Mouse (Mus musculus): ENCODE data around the gene Zwilch. TPM values are rescaled to one million over a fixed set of nuclear protein-coding genes. Genes with fewer than 3 reads are reported as not detected.
"Not testable (repeated sequence)": the region's sequence is repeated elsewhere in the genome, so short reads cannot be mapped to it uniquely, and the experiment has no call there.

Zwilch gene
- polyA plus RNA-seq, 1 experiment from 2014 or later, result 36.0 TPM

DNA sequence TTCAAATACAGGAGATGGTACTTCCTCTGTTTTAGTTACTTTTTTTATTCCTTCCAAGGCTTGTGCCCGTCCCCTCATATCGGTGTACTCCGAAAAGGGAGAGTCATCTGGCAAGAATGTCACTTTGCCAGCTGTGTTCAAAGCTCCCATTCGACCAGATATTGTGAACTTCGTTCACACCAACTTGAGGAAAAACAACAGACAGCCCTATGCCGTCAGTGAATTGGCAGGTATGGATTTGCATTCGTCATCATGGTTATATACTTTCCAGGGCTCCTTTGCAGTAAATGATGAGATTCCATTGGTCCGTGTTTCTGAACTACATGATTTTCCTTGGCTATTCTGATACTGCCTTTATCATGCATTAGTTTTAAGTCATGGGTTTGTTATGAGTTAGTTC lies 1.9 kb upstream of the Zwilch start:
- ATAC-seq (ENCODE audit: insufficient number of reproducible peaks, low FRiP score, low TSS enrichment, low read depth), result no peak
- WGBS, result 72% methylated on average over 8 of the region's 8 CpGs
- H3K27ac ChIP-seq (replicated peaks; ENCODE audit: low read depth, low read length), result no peak overlapping the region
- peak overlapping the region; percentile 65; the same call in 1 of the 2 replicates for H3K4me2 ChIP-seq (ENCODE audit: low read depth, severe bottlenecking)
- H3K4me1 ChIP-seq (ENCODE audit: control insufficient read depth, insufficient read depth, low read length), result peaks cover 5% of the 10 kb centered on the region; the same call in 1 of the 2 replicates
- H3K36me3 ChIP-seq (ENCODE audit: control insufficient read depth, insufficient read depth, low read length), result peaks cover 24% of the 10 kb centered on the region
- no peak overlapping the region for H3K9ac ChIP-seq (ENCODE audit: low read length)
- no peaks in the 10 kb centered on the region for H3K9me3 ChIP-seq (ENCODE audit: control insufficient read depth, low read length)
- no peaks in the 10 kb centered on the region for H3K27me3 ChIP-seq (ENCODE audit: control insufficient read depth, insufficient read depth, low read length)
- DNase-seq (ENCODE audit: low spot score), result no peak
- peak overlapping the region; percentile 97 for H3K4me3 ChIP-seq (ENCODE audit: low read depth, low read length)

DNA sequence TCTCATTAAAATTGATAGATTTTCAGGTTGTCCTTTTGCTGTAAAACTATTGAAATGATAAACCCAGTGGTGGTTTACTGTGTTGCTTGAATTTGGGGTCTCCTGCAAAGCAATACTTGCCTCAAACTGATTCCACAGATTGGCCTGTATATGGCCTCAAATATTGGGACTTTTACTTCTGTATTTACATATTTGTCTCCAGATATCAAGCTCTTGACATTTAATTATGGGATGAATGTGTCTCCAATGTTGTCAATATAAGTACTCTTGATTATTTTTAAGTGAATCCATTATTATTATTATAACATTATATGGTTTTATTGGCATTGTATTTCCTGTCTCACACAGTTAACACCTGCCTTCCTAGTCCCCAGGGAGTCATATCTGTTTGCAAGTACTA lies 1.4 kb upstream of the Zwilch start:
- peak overlapping the region; percentile 97 for H3K4me3 ChIP-seq (ENCODE audit: low read depth, low read length)
- no peak overlapping the region for H3K27ac ChIP-seq (replicated peaks; ENCODE audit: low read depth, low read length)
- H3K9ac ChIP-seq (ENCODE audit: low read length), result peak overlapping the region; percentile 89
- no peaks in the 10 kb centered on the region for H3K9me3 ChIP-seq (ENCODE audit: control insufficient read depth, low read length)
- DNase-seq (ENCODE audit: low spot score) (no peak), ATAC-seq (ENCODE audit: insufficient number of reproducible peaks, low FRiP score, low TSS enrichment, low read depth) (no peak)
- H3K4me2 ChIP-seq (ENCODE audit: low read depth, severe bottlenecking), result peak overlapping the region; percentile 65
- H3K4me1 ChIP-seq (ENCODE audit: control insufficient read depth, insufficient read depth, low read length), result peaks cover 3% of the 10 kb centered on the region; the same call in 1 of the 2 replicates
- peaks cover 24% of the 10 kb centered on the region for H3K36me3 ChIP-seq (ENCODE audit: control insufficient read depth, insufficient read depth, low read length)
- H3K27me3 ChIP-seq (ENCODE audit: control insufficient read depth, insufficient read depth, low read length), result no peaks in the 10 kb centered on the region

DNA sequence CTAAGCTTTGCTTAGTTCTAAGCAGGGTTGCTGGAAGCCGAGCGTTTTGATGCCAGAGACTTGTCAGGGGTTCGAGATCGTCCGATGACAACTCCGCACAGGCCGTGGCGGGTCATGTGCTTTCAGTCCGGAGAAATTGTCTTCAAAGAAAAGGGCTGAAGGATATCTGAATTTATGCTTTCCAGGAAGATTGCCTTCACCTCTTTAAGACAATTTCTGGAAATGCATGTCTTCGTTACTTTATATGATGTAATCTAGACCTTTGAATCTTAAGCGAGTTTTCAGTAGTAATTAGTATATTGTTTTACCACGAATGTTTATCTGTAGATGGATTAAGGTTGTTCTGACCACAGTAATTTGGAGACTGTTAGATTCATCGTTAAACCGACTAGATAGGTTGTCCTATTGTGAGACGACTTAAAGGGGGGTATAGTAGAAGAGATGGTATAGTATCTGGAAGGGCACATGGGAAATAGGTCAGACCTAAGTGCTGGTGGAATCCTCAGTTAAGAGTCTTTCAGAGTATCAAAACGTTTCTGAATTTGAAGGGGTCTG lies 839 bp upstream of the Zwilch start:
- Histone ChIP-seq H3K36me3 (ENCODE audit: control insufficient read depth, insufficient read depth, low read length) (peaks cover 24% of the 10 kb centered on the region), H3K9ac (ENCODE audit: low read length) (peak overlapping the region; percentile 89), H3K27ac (replicated peaks; ENCODE audit: low read depth, low read length) (peak overlapping the region; percentile 91; the same call in 1 of the 2 replicates), H3K4me3 (ENCODE audit: low read depth, low read length) (peak overlapping the region; percentile 97), H3K4me1 (ENCODE audit: control insufficient read depth, insufficient read depth, low read length) (peaks cover 3% of the 10 kb centered on the region; the same call in 1 of the 2 replicates), H3K9me3 (ENCODE audit: control insufficient read depth, low read length) (no peaks in the 10 kb centered on the region), H3K27me3 (ENCODE audit: control insufficient read depth, insufficient read depth, low read length) (no peaks in the 10 kb centered on the region), H3K4me2 (ENCODE audit: low read depth, severe bottlenecking) (peak overlapping the region; percentile 65)
- WGBS, result under 1% methylated on average over 16 of the region's 16 CpGs
- ATAC-seq (ENCODE audit: insufficient number of reproducible peaks, low FRiP score, low TSS enrichment, low read depth) (no peak; the same call in 1 of the 2 replicates), DNase-seq (ENCODE audit: low spot score) (no peak)

DNA sequence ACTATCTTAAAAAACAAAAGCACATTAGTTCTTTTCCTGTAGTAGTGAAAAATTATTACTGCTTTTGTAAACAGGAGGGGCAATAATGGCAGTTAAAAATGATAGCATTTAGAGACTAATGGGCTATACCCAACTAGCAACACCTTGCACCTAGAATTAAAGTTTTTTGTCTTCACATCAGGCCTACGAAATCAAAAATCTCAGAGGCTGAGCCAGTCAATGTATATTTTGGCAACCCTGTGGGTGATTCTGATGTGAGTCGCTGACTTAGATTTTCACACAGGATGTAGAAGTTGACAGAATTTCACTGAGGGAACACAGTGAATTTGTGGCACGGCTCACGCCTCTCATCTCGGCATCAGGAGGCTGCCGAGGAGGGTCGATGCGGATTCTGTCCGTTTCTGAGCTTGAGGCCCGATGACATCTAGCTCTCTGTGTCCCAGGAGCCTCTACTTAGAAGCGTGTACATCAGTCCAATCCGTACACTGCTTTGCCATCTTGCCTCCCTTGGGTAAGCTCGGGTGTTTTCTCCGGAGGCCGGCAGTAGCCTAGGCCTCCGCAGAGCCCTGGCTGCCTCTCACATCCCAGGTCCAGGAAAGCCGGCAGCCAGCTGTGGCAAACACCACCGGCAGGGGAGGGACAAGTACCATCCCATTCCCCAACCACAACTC lies 624 bp downstream of the Zwilch start:
- 4% methylated on average over 18 of the region's 18 CpGs for WGBS
- H3K27ac ChIP-seq (replicated peaks; ENCODE audit: low read depth, low read length), result peak overlapping the region; percentile 91
- peak overlapping the region; percentile 82 for H3K4me2 ChIP-seq (ENCODE audit: low read depth, severe bottlenecking)
- DNase-seq (ENCODE audit: low spot score) (no peak), ATAC-seq (ENCODE audit: insufficient number of reproducible peaks, low FRiP score, low TSS enrichment, low read depth) (no peak)
- H3K36me3 ChIP-seq (ENCODE audit: control insufficient read depth, insufficient read depth, low read length), result peaks cover 20% of the 10 kb centered on the region
- H3K9ac ChIP-seq (ENCODE audit: low read length), result peak overlapping the region; percentile 89
- peak overlapping the region; percentile 97 for H3K4me3 ChIP-seq (ENCODE audit: low read depth, low read length)
- peaks cover 3% of the 10 kb centered on the region; the same call in 1 of the 2 replicates for H3K4me1 ChIP-seq (ENCODE audit: control insufficient read depth, insufficient read depth, low read length)
- no peaks in the 10 kb centered on the region for H3K27me3 ChIP-seq (ENCODE audit: control insufficient read depth, insufficient read depth, low read length)
- no peaks in the 10 kb centered on the region for H3K9me3 ChIP-seq (ENCODE audit: control insufficient read depth, low read length)

DNA sequence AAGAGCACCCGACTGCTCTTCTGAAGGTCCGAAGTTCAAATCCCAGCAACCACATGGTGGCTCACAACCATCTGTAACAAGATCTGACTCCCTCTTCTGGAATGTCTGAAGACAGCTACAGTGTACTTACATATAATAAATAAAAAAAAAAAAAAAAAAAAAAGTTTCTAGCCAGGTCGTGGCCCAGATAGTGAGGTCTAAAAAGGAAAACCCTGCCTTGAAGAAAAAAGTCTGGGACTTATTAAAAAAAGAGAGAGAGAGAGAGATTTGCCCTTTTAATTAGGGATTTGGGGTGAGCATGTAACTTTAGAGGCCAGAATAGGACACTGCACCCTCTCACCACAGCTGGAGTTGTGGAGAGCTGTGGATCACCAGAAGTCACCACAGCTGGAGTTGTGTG lies 2.9 kb downstream of the Zwilch start:
- not testable (repeated sequence) for H3K36me3 ChIP-seq (ENCODE audit: control insufficient read depth, insufficient read depth, low read length); H3K9me3 ChIP-seq (ENCODE audit: control insufficient read depth, low read length); DNase-seq (ENCODE audit: low spot score); H3K9ac ChIP-seq (ENCODE audit: low read length); H3K27ac ChIP-seq (replicated peaks; ENCODE audit: low read depth, low read length); H3K4me2 ChIP-seq (ENCODE audit: low read depth, severe bottlenecking); H3K4me3 ChIP-seq (ENCODE audit: low read depth, low read length); ATAC-seq (ENCODE audit: insufficient number of reproducible peaks, low FRiP score, low TSS enrichment, low read depth); H3K27me3 ChIP-seq (ENCODE audit: control insufficient read depth, insufficient read depth, low read length); H3K4me1 ChIP-seq (ENCODE audit: control insufficient read depth, insufficient read depth, low read length)
- 81% methylated on average over 3 of the region's 3 CpGs for WGBS

DNA sequence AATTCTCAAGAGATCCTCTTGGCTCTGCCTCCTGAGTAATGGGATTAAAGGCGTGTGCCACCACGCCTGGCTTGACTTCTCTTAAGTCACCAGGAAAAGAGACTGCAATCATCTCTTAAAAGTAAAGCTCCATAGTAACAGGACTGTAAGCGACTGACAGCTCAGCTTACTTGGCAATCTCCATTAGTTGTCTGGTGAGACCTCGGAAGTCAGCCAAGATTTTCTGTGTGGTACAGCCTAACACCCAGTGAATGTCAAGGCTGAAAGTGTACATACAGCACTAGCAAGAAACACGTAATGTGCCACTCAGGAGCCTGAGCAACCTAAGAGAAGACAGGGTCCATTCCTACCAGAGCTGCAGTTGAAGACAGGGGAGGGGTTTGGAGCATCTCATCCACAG lies 12.4 kb downstream of the Zwilch start:
- 93% methylated on average over 5 of the region's 5 CpGs for WGBS
- Histone ChIP-seq H3K4me3 (ENCODE audit: low read depth, low read length) (no peak overlapping the region), H3K9me3 (ENCODE audit: control insufficient read depth, low read length) (no peaks in the 10 kb centered on the region), H3K27me3 (ENCODE audit: control insufficient read depth, insufficient read depth, low read length) (no peaks in the 10 kb centered on the region), H3K4me1 (ENCODE audit: control insufficient read depth, insufficient read depth, low read length) (no peaks in the 10 kb centered on the region), H3K36me3 (ENCODE audit: control insufficient read depth, insufficient read depth, low read length) (peaks cover 22% of the 10 kb centered on the region), H3K9ac (ENCODE audit: low read length) (no peak overlapping the region), H3K27ac (replicated peaks; ENCODE audit: low read depth, low read length) (no peak overlapping the region), H3K4me2 (ENCODE audit: low read depth, severe bottlenecking) (no peak overlapping the region)
- no peak for ATAC-seq (ENCODE audit: insufficient number of reproducible peaks, low FRiP score, low TSS enrichment, low read depth)
- DNase-seq (ENCODE audit: low spot score), result no peak

DNA sequence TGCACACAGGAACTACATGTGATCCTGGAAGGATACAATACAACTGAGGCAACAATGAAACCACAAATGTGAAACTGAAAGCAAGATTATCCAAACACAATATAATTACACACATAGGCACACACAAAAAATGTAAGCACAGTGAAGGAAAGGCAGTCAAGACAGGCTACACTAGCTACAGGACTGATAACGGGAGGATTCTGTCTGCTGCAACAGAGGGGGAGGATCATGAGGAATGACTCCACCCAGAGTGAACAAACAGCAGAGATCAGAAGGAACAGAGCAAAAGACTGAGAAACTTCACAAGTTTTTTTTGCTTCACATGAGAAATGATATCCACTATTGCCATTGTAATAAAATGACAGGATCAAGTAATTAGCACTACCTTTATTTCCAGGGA lies 16.3 kb downstream of the Zwilch start:
- H3K4me3 ChIP-seq (ENCODE audit: low read depth, low read length), result no peak overlapping the region
- no peak overlapping the region for H3K9ac ChIP-seq (ENCODE audit: low read length)
- H3K27me3 ChIP-seq (ENCODE audit: control insufficient read depth, insufficient read depth, low read length), result no peaks in the 10 kb centered on the region
- H3K4me1 ChIP-seq (ENCODE audit: control insufficient read depth, insufficient read depth, low read length), result no peaks in the 10 kb centered on the region
- ATAC-seq (ENCODE audit: insufficient number of reproducible peaks, low FRiP score, low TSS enrichment, low read depth) (no peak), DNase-seq (ENCODE audit: low spot score) (no peak)
- H3K9me3 ChIP-seq (ENCODE audit: control insufficient read depth, low read length), result no peaks in the 10 kb centered on the region
- H3K4me2 ChIP-seq (ENCODE audit: low read depth, severe bottlenecking), result no peak overlapping the region
- WGBS, result 90% methylated on average over 1 of the region's 1 CpGs
- peaks cover 26% of the 10 kb centered on the region for H3K36me3 ChIP-seq (ENCODE audit: control insufficient read depth, insufficient read depth, low read length)
- H3K27ac ChIP-seq (replicated peaks; ENCODE audit: low read depth, low read length), result no peak overlapping the region

DNA sequence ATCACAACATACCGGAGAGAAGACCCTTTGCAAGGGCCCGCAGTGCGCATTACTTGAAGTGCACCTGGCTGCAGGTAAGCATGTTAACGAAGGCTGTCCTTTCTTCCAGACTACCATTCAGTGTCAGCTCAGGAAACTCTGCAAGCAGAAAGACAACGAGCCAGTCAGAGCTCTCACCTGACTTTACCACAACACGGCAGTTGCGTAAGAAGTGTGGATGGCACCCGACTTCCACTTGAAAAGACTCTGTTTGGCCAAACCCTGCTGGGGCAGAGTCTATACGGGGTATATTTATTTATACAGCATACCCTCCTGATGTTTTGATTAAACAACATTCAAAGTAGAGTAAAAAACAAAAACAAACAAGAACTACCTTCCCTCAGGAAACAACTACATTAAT lies 33.0 kb downstream of the Zwilch start:
- Histone ChIP-seq H3K36me3 (ENCODE audit: control insufficient read depth, insufficient read depth, low read length) (peaks cover 14% of the 10 kb centered on the region), H3K9me3 (ENCODE audit: control insufficient read depth, low read length) (no peaks in the 10 kb centered on the region), H3K27ac (replicated peaks; ENCODE audit: low read depth, low read length) (no peak overlapping the region), H3K27me3 (ENCODE audit: control insufficient read depth, insufficient read depth, low read length) (no peaks in the 10 kb centered on the region), H3K9ac (ENCODE audit: low read length) (no peak overlapping the region), H3K4me3 (ENCODE audit: low read depth, low read length) (no peak overlapping the region), H3K4me2 (ENCODE audit: low read depth, severe bottlenecking) (no peak overlapping the region), H3K4me1 (ENCODE audit: control insufficient read depth, insufficient read depth, low read length) (no peaks in the 10 kb centered on the region)
- ATAC-seq (ENCODE audit: insufficient number of reproducible peaks, low FRiP score, low TSS enrichment, low read depth) (no peak), DNase-seq (ENCODE audit: low spot score) (no peak)
- WGBS, result 94% methylated on average over 9 of the region's 9 CpGs
